Mouse (Mus musculus): ENCODE data around the gene Zbtb8b.

- no peak for TF ChIP-seq POLR2A (IDR thresholded peaks at IDR 0.05; ENCODE audit: borderline replicate concordance, extremely low read depth, insufficient read depth, insufficient read length, poor library complexity, severe bottlenecking)
- no peak for TF ChIP-seq CTCF (IDR thresholded peaks at IDR 0.05; ENCODE audit: borderline replicate concordance, extremely low read depth, insufficient read depth, insufficient read length)
Observed at GRCm38 (mm10) chr4:129481090-129481489, 40.4 kb upstream of the Zbtb8b start.
